Comparison of ENCODE assay signal across 16 mouse cellular contexts in genomic region chr7:101683976-101684630, GRCm38 (mm10). TPM values are rescaled to one million over a fixed set of nuclear protein-coding genes. Genes with fewer than 3 reads are reported as not detected.
A peak's percentile ranks its signal among the peaks of the same experiment; 100 is the strongest.
DNase-seq lines count a peak whose midpoint lies in the region; ATAC-seq lines count a peak whose summit lies in the region.
"Had no signal": no experiment of that assay in that cellular context is flagged by ENCODE, and none has a peak within 500 bp of the region (broad histone marks: within the 10 kb centered on the region; RNA-seq: fewer than 3 reads in every experiment).

No protein-coding gene starts in this region.

- intact Hi-C loops in heart, postnatal 36 days (cut with DNase I) = loop anchor here (5.0 kb wide), 2 partner anchors 83 to 138 kb away; no protein-coding TSS in a partner anchor

- H3K9ac ChIP-seq in liver, embryonic 13.5 days = no peak overlapping the region
- H3K9ac ChIP-seq in forebrain, embryonic 16.5 days (replicated peaks; ENCODE audit: low read depth, low read length) = no peak overlapping the region
- 0 out of 2 replicates have a peak overlapping the region, but pooled peaks have one; percentile 24 for H3K9ac ChIP-seq in midbrain, embryonic 11.5 days (ENCODE audit: low read length)
- no peak overlapping the region for H3K9ac ChIP-seq in neural tube, embryonic 15.5 days (replicated peaks)

- DNase-seq in liver, embryonic 13.5 days = no peak
- no peak for DNase-seq in liver
- DNase-seq in midbrain, embryonic 11.5 days (ENCODE audit: low spot score, missing footprints) = no peak
- DNase-seq in cerebellum, adult 18-20 months = no peak
- no peak for DNase-seq in heart, postnatal 36 days
- DNase-seq: B cell, adult 2 months; cerebellum, adult 11-12 months; heart, adult 2 months; heart, postnatal 14 days; kidney, postnatal 14 days; lung, adult 18-20 months; right cerebral cortex, adult 18-20 months had no signal

- no peaks in the 10 kb centered on the region for H3K27me3 ChIP-seq in liver, embryonic 13.5 days
- no peaks in the 10 kb centered on the region for H3K27me3 ChIP-seq in forebrain, embryonic 16.5 days (replicated peaks; ENCODE audit: control insufficient read depth, insufficient read depth, low read length)
- H3K27me3 ChIP-seq in midbrain, embryonic 11.5 days (ENCODE audit: control insufficient read depth, insufficient read depth, low read length) = no peaks in the 10 kb centered on the region
- no peaks in the 10 kb centered on the region for H3K27me3 ChIP-seq in neural tube, embryonic 15.5 days (replicated peaks)

- WGBS in liver, embryonic 13.5 days (ENCODE audit: insufficient replicate concordance) = 69% methylated on average over 9 of the region's 9 CpGs
- WGBS in forebrain, embryonic 16.5 days = 6% methylated on average over 9 of the region's 9 CpGs
- 11% methylated on average over 9 of the region's 9 CpGs for WGBS in midbrain, embryonic 11.5 days
- WGBS in neural tube, embryonic 15.5 days = 10% methylated on average over 9 of the region's 9 CpGs

- H3K36me3 ChIP-seq in liver, embryonic 13.5 days = 0 out of 2 replicates have a peak, but pooled peaks cover 4% of the 10 kb centered on the region
- no peaks in the 10 kb centered on the region; the same call in 1 of the 2 replicates for H3K36me3 ChIP-seq in forebrain, embryonic 16.5 days (ENCODE audit: control insufficient read depth, insufficient read depth)
- no peaks in the 10 kb centered on the region for H3K36me3 ChIP-seq in midbrain, embryonic 11.5 days (ENCODE audit: control insufficient read depth, insufficient read depth, low read length)
- peaks cover 13% of the 10 kb centered on the region; the same call in 1 of the 2 replicates for H3K36me3 ChIP-seq in neural tube, embryonic 15.5 days

- H3K27ac ChIP-seq in liver, embryonic 13.5 days = no peak overlapping the region
- H3K27ac ChIP-seq in forebrain, embryonic 16.5 days (ENCODE audit: low read length) = no peak overlapping the region
- H3K27ac ChIP-seq in midbrain, embryonic 11.5 days (ENCODE audit: low read depth, low read length) = no peak overlapping the region; the same call in 1 of the 2 replicates
- no peak overlapping the region for H3K27ac ChIP-seq in neural tube, embryonic 15.5 days (replicated peaks)
- H3K27ac ChIP-seq: heart, adult 2 months had no signal

- no peak overlapping the region for H3K4me3 ChIP-seq in liver, embryonic 13.5 days (replicated peaks)
- H3K4me3 ChIP-seq in forebrain, embryonic 16.5 days (replicated peaks; ENCODE audit: low read length) = no peak overlapping the region
- no peak overlapping the region for H3K4me3 ChIP-seq in midbrain, embryonic 11.5 days (ENCODE audit: low read depth, low read length)
- H3K4me3 ChIP-seq in neural tube, embryonic 15.5 days (replicated peaks) = no peak overlapping the region
- H3K4me3 ChIP-seq: heart, adult 2 months had no signal

- H3K9me3 ChIP-seq in liver, embryonic 13.5 days (replicated peaks) = no peaks in the 10 kb centered on the region
- H3K9me3 ChIP-seq in forebrain, embryonic 16.5 days (ENCODE audit: control insufficient read depth, low read length) = no peaks in the 10 kb centered on the region
- no peaks in the 10 kb centered on the region for H3K9me3 ChIP-seq in midbrain, embryonic 11.5 days (ENCODE audit: control insufficient read depth, low read length)
- no peaks in the 10 kb centered on the region for H3K9me3 ChIP-seq in neural tube, embryonic 15.5 days (replicated peaks)

- no peak overlapping the region for H3K4me2 ChIP-seq in liver, embryonic 13.5 days
- H3K4me2 ChIP-seq in forebrain, embryonic 16.5 days (ENCODE audit: low read length) = no peak overlapping the region
- H3K4me2 ChIP-seq in midbrain, embryonic 11.5 days = peak overlapping the region; percentile 8; the same call in 1 of the 2 replicates
- H3K4me2 ChIP-seq in neural tube, embryonic 15.5 days = no peak overlapping the region

- H3K4me1 ChIP-seq in liver, embryonic 13.5 days (replicated peaks) = peaks cover 41% of the 10 kb centered on the region
- H3K4me1 ChIP-seq in forebrain, embryonic 16.5 days (replicated peaks; ENCODE audit: control insufficient read depth, insufficient read depth, low read length) = 0 out of 2 replicates have a peak, but pooled peaks cover 3% of the 10 kb centered on the region
- peaks cover 21% of the 10 kb centered on the region for H3K4me1 ChIP-seq in midbrain, embryonic 11.5 days (ENCODE audit: control insufficient read depth, insufficient read depth, low read length)
- H3K4me1 ChIP-seq in neural tube, embryonic 15.5 days = peaks cover 20% of the 10 kb centered on the region; the same call in 1 of the 2 replicates

- 0 out of 2 replicates have a peak, but pooled peaks have one; percentile 14 for ATAC-seq in liver, embryonic 13.5 days (ENCODE audit: low read depth)
- ATAC-seq in forebrain, embryonic 16.5 days = 0 out of 2 replicates have a peak, but pooled peaks have one; percentile 28
- ATAC-seq in midbrain, embryonic 11.5 days (ENCODE audit: low FRiP score) = peak; percentile 54
- ATAC-seq in neural tube, embryonic 15.5 days (ENCODE audit: low FRiP score) = peak; percentile 30; the same call in 1 of the 2 replicates
- ATAC-seq in cerebellum, adult (ENCODE audit: insufficient number of reproducible peaks, low FRiP score, low TSS enrichment) = no peak
- ATAC-seq: intestine, postnatal 0 days had no signal

RNA-seq across cellular contexts. Expression of gene Clpb, which starts 20.7 kb away (rescaled TPM):
- 30.3 and 31.9 TPM in 2 replicates for polyA plus RNA-seq in liver, embryonic 13.5 days (2015; fragmentation: Nextera tagmentation; extraction: Ambion mirVana)
- polyA plus RNA-seq in forebrain, embryonic 16.5 days (2015; fragmentation: Nextera tagmentation; extraction: Ambion mirVana) = 42.0 and 51.9 TPM in 2 replicates
- 33.6 and 38.8 TPM in 2 replicates for polyA plus RNA-seq in midbrain, embryonic 11.5 days (2014; fragmentation: Nextera tagmentation; extraction: Ambion mirVana)
- 39.8 and 42.8 TPM in 2 replicates for polyA plus RNA-seq in neural tube, embryonic 15.5 days (2015; fragmentation: Nextera tagmentation; extraction: Ambion mirVana)
- total RNA-seq in heart, postnatal 36 days (2021) = 10 to 100 TPM; 71.6 to 81.0 TPM
